Mouse (Mus musculus): ENCODE measurements around the gene Orc5. TPM values are rescaled to one million over a fixed set of nuclear protein-coding genes. Genes with fewer than 3 reads are reported as not detected.
A peak's percentile ranks its signal among the peaks of the same experiment; 100 is the strongest.

Orc5 gene
- polyA plus RNA-seq, 1 experiment from 2014 or later: 36.9 TPM

DNA sequence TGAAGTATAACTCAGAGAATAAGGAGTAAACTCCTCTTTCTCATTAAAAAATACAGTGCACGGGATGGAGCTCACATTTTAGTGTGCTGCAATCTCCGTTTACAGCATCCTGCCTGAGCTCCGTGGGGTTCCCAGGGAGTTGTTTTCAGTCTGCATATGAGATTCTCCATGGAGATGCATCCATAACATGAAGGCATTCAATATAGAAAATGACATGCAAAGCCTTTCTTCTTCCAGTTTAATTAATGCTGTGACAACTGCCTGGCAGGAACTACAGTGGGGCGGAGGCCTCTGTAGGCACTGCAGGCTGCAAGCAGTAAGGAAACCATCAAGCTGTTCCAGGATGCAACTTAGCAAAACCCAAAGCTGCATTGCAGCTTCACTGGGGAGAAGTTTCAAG lies 79.0 kb downstream of the Orc5 start:
- no peaks in the 10 kb centered on the region for H3K36me3 ChIP-seq
- no peak overlapping the region for H3K4me2 ChIP-seq (replicated peaks)
- 21% methylated on average over 4 of the region's 4 CpGs for WGBS
- no peaks in the 10 kb centered on the region for H3K9me3 ChIP-seq
- no peak overlapping the region for H3K9ac ChIP-seq (replicated peaks)
- peaks cover 7% of the 10 kb centered on the region for H3K4me1 ChIP-seq (replicated peaks)
- no peak overlapping the region for H3K4me3 ChIP-seq (replicated peaks)
- H3K27ac ChIP-seq: no peak overlapping the region; the same call in 1 of the 2 replicates
- H3K27me3 ChIP-seq: no peaks in the 10 kb centered on the region
- peak; percentile 82 for ATAC-seq

DNA sequence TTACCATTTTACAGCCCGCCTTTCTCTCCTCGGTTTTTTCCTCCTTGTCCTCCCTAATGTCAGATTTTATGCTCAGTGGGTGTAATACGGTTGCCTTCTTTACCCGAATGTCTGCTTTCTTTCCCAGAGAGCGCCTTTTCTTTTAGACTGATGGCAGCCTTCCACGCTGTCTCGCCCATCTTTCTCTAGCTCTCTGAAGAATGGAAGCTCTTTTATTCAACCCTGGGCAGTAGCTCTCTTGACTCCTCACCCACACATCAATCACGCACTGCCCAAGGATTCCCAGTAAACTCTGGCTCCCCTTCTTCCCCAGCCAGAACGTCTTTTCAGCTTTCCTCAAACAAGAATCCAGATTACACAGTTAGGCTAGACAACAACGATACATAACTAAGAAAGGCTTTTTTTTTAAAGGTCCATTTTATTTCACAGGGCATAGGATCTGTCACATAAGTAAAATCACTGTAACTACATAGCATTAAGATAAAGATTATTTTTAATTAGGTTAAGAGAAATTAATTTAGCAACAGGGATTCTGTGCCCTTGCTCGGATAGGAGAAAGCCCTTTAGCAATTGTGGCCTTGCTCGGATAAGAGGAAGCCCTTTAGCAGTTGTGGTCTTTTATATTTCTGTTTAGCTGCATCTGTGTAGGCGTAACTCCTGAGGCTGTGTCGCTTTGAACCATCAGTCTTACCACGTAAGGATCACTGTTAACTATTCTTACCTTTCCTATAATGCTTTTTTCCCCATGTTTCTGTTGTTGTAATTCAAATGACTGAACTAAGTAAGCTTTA lies 97.2 kb downstream of the Orc5 start:
- Histone ChIP-seq H3K27me3 (no peaks in the 10 kb centered on the region), H3K4me3 (replicated peaks) (no peak overlapping the region), H3K27ac (peak overlapping the region; percentile 31; the same call in 1 of the 2 replicates), H3K4me1 (replicated peaks) (peaks cover 8% of the 10 kb centered on the region), H3K36me3 (no peaks in the 10 kb centered on the region), H3K4me2 (replicated peaks) (peak overlapping the region; percentile 31; the same call in 1 of the 2 replicates), H3K9ac (replicated peaks) (no peak overlapping the region), H3K9me3 (no peaks in the 10 kb centered on the region)
- ATAC-seq: peak; percentile 82
- WGBS: 40% methylated on average over 15 of the region's 15 CpGs

DNA sequence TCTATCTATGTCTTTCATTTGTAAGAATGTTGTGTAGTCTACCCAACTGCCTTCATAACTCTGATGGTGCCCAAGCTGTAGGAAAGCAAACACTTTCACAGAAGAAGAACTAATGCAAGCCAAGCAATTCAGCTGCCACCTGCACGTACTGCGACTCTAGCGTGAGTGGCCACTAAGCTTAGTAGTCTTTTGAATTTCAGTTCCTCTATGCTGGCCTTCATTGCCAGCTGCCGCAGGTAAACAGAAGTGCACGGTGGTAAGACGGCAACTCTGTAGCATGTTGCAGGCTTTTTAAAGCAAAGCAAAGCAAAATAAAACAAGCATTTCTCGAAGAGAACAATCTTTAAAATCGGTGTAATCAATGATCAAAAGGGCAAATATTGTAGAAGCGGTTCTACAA lies 97.8 kb downstream of the Orc5 start:
- 52% methylated on average over 9 of the region's 9 CpGs for WGBS
- peak overlapping the region; percentile 31; the same call in 1 of the 2 replicates for H3K4me2 ChIP-seq (replicated peaks)

DNA sequence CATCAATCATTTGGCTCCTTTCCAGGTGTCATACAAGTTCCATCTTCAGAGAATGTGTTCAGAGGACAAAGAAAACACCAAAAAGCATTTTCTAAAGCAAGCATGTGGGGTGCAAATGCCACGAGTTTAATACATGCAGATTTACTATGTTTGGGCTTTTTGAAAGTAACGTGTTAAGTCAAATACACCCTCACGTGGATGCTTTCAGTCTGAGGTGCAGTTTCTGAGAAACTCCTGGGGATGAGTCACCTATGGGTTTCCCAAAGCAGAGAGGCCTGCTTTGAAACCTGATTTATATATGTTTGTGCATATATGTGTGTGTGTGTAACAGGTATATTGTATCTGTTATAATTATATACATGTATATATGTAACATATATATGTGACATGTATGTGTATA lies 98.5 kb downstream of the Orc5 start:
- no peak for ATAC-seq
- H3K4me1 ChIP-seq (replicated peaks): peaks cover 8% of the 10 kb centered on the region
- no peaks in the 10 kb centered on the region for H3K27me3 ChIP-seq
- no peak overlapping the region for H3K27ac ChIP-seq
- no peaks in the 10 kb centered on the region for H3K9me3 ChIP-seq
- WGBS: 79% methylated on average over 3 of the region's 3 CpGs
- H3K36me3 ChIP-seq: no peaks in the 10 kb centered on the region
- no peak overlapping the region for H3K4me3 ChIP-seq (replicated peaks)
- no peak overlapping the region for H3K4me2 ChIP-seq (replicated peaks)
- no peak overlapping the region for H3K9ac ChIP-seq (replicated peaks)

More for the DNA sequence above, 97.8 kb downstream of the Orc5 start:
- Histone ChIP-seq H3K9ac (replicated peaks) (no peak overlapping the region), H3K36me3 (no peaks in the 10 kb centered on the region), H3K27me3 (no peaks in the 10 kb centered on the region), H3K4me3 (replicated peaks) (no peak overlapping the region), H3K9me3 (no peaks in the 10 kb centered on the region), H3K4me1 (replicated peaks) (peaks cover 8% of the 10 kb centered on the region), H3K27ac (no peak overlapping the region)
- no peak for ATAC-seq

DNA sequence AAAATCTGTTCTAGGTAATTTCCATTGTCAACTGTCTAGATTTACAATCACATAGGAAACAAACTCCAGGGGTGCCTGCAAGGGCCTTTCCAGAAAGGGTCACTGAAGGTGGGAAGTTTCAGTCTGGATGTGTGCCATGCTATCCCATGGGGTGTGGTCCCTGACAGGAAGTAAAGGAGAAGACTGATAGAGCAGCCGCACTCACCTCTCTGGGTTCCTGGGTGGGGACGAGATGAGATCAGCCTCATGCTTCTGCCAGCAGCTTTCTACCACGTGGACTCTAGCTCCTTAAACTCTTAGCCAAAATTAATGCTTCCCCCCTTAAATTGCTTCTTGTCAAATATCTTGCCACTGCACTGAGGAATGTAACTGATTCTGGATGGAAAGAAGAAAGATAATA lies 100.7 kb downstream of the Orc5 start:
- Histone ChIP-seq H3K9me3 (no peaks in the 10 kb centered on the region), H3K4me2 (replicated peaks) (no peak overlapping the region), H3K9ac (replicated peaks) (no peak overlapping the region), H3K4me1 (replicated peaks) (peaks cover 8% of the 10 kb centered on the region), H3K4me3 (replicated peaks) (no peak overlapping the region), H3K27me3 (no peaks in the 10 kb centered on the region), H3K27ac (no peak overlapping the region), H3K36me3 (no peaks in the 10 kb centered on the region)
- 87% methylated on average over 3 of the region's 3 CpGs for WGBS
- ATAC-seq: no peak

Other genes with a start within 250 kb of the Orc5 start
- 28.8 and 40.1 TPM in 2 replicates for gene Reln, start 205.7 kb downstream of the Orc5 start, polyA plus RNA-seq (2015; fragmentation: Nextera tagmentation; extraction: Ambion mirVana)
- 5.3 and 5.4 TPM in 2 replicates for gene Lhfpl3, start 195.6 kb upstream of the Orc5 start, polyA plus RNA-seq (2015; fragmentation: Nextera tagmentation; extraction: Ambion mirVana)

Data from midbrain, embryonic 13.5 days (tissue).